Mouse (Mus musculus): ENCODE measurements at regions not wholly inside any gene's neighbourhood (a gene's known extent, or its start where the extent isn't known, plus 50 kb on each side); places are given as distances from the start of the nearest gene placed in this dataset.

DNA sequence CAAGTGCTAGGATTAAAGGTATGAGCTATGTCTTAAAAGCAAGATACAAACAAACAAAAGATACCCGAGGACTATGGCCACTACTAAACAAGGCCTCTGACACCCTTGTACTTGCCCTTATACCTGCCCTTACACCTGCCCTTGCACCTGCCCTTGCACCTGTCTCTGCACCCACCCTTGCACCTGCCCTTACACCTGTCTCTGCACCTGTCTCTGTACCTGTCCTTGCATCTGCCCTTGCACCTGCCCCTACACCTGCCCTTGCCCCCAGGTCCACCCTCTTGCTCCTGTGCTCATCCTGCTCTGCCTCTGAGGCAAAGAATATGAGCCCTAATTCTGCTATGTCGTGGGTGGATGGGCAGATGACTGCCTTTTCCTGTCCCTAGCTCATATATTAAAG lies 244.1 kb upstream of the Tle3 start:
- TF ChIP-seq CTCF (IDR thresholded peaks at IDR 0.05; ENCODE audit: extremely low read depth, insufficient read depth, low read length) (no peak), POLR2A (IDR thresholded peaks at IDR 0.05; ENCODE audit: extremely low read depth, insufficient read depth, low read length) (no peak)
